Mouse (Mus musculus) heart, embryonic 13.5 days (tissue): ENCODE data around the gene Tmem217. TPM values are rescaled to one million over a fixed set of nuclear protein-coding genes. Genes with fewer than 3 reads are reported as not detected.
A peak's percentile ranks its signal among the peaks of the same experiment; 100 is the strongest.
"Not testable (repeated sequence)": the region's sequence is repeated elsewhere in the genome, so short reads cannot be mapped to it uniquely, and the experiment has no call there.

Experiments
- ATAC-seq: fragments of 200-750 bp; cut with Nextera tagmentation; 2 replicates; pipeline ENCODE4 v1.8.0; 2017; ENCODE audit warnings: moderate TSS enrichment; ENCODE audit not compliant: insufficient number of reproducible peaks, low FRiP score, low TSS enrichment; ENCODE audit errors: extremely low read depth
- H3K27ac ChIP-seq: fragments of 300-500 bp; sonication (generic); replicated peaks from 2 replicates; pipeline ENCODE4 v1.5.1; 2015; ENCODE audit warnings: moderate library complexity, mild to moderate bottlenecking, inconsistent platforms
- H3K27me3 ChIP-seq: fragments of 300-500 bp; sonication (generic); replicated peaks from 2 replicates; pipeline ENCODE4 v1.6.1; 2015; ENCODE audit warnings: mild to moderate bottlenecking, inconsistent platforms
- H3K36me3 ChIP-seq: fragments of 300-500 bp; sonication (generic); 2 replicates; pipeline ENCODE4 v1.6.1; 2015; ENCODE audit warnings: mild to moderate bottlenecking, inconsistent platforms
- H3K4me1 ChIP-seq: fragments of 300-500 bp; sonication (generic); 2 replicates; pipeline ENCODE4 v1.6.1; 2015; ENCODE audit warnings: inconsistent platforms
- H3K4me2 ChIP-seq: fragments of 300-500 bp; sonication (generic); 2 replicates; pipeline ENCODE4 v1.6.1; 2015; ENCODE audit warnings: inconsistent platforms, mild to moderate bottlenecking, moderate library complexity
- H3K4me3 ChIP-seq: fragments of 300-500 bp; sonication (generic); 2 replicates; pipeline ENCODE4 v1.5.1; 2015; ENCODE audit warnings: moderate library complexity, mild to moderate bottlenecking, inconsistent platforms
- H3K9ac ChIP-seq: fragments of 300-500 bp; sonication (generic); 2 replicates; pipeline ENCODE4 v1.6.1; 2015; ENCODE audit warnings: inconsistent platforms, mild to moderate bottlenecking, moderate library complexity
- H3K9me3 ChIP-seq: fragments of 300-500 bp; sonication (generic); 2 replicates; pipeline ENCODE4 v1.6.1; 2016; ENCODE audit warnings: inconsistent platforms
- WGBS: fragments of 180-500 bp; shearing (Covaris S2); methylation state at CpG from one replicate; pipeline ENCODE4 v1.1.7; 2015; ENCODE audit warnings: mixed read lengths; 5-methylcytosine and 5-hydroxymethylcytosine counted together
- polyA plus RNA-seq: library from polyadenylated mRNA; unstranded; fragments of >200 nt; fragmentation: Nextera tagmentation; extraction: Ambion mirVana; gene quantifications from 2 replicates; pipeline ENCODE4 v1.2.1, GENCODE M21; 2015

The Tmem217 gene
- polyA plus RNA-seq, 1 experiment from 2014 or later, result 0.59 TPM

- WGBS, result 78% methylated on average over 8 of the region's 8 CpGs
- H3K4me2 ChIP-seq, result no peak overlapping the region
- no peak overlapping the region for H3K27ac ChIP-seq
- peaks cover 10% of the 10 kb centered on the region for H3K9me3 ChIP-seq
- no peak overlapping the region for H3K4me3 ChIP-seq
- no peaks in the 10 kb centered on the region for H3K36me3 ChIP-seq
- H3K27me3 ChIP-seq, result no peaks in the 10 kb centered on the region
- no peak overlapping the region for H3K9ac ChIP-seq
- no peak for ATAC-seq
- H3K4me1 ChIP-seq, result peaks cover 9% of the 10 kb centered on the region
These were observed 23.5 kb downstream of the Tmem217 start for GRCm38 (mm10) chr17:29528568-29529187.

- Histone ChIP-seq H3K27me3 (no peaks in the 10 kb centered on the region), H3K36me3 (no peaks in the 10 kb centered on the region), H3K4me3 (no peak overlapping the region), H3K9me3 (peaks cover 10% of the 10 kb centered on the region), H3K9ac (no peak overlapping the region), H3K4me1 (no peaks in the 10 kb centered on the region), H3K4me2 (no peak overlapping the region), H3K27ac (no peak overlapping the region)
- WGBS, result 66% methylated on average over 2 of the region's 2 CpGs
- ATAC-seq, result no peak
These were observed 26.6 kb downstream of the Tmem217 start for GRCm38 (mm10) chr17:29525613-29526012.

- Histone ChIP-seq H3K4me2 (no peak overlapping the region), H3K27ac (no peak overlapping the region), H3K4me1 (no peaks in the 10 kb centered on the region), H3K27me3 (no peaks in the 10 kb centered on the region), H3K9ac (no peak overlapping the region), H3K9me3 (no peaks in the 10 kb centered on the region), H3K36me3 (no peaks in the 10 kb centered on the region), H3K4me3 (no peak overlapping the region)
- no peak for ATAC-seq
- 66% methylated on average over 8 of the region's 8 CpGs for WGBS
These were observed 32.5 kb downstream of the Tmem217 start for GRCm38 (mm10) chr17:29519731-29520130.

- H3K4me1 ChIP-seq, H3K27me3 ChIP-seq, H3K4me2 ChIP-seq, ATAC-seq, H3K27ac ChIP-seq, H3K36me3 ChIP-seq, H3K9ac ChIP-seq, H3K9me3 ChIP-seq, H3K4me3 ChIP-seq: not testable (repeated sequence)
- 83% methylated on average over 5 of the region's 5 CpGs for WGBS
These were observed 33.5 kb downstream of the Tmem217 start for GRCm38 (mm10) chr17:29518665-29519064.

GRCm38 (mm10) chr17:29514435-29514834 is 37.8 kb downstream of the Tmem217 start:
- Histone ChIP-seq H3K36me3 (no peaks in the 10 kb centered on the region), H3K27me3 (no peaks in the 10 kb centered on the region), H3K4me1 (0 out of 2 replicates have a peak, but pooled peaks cover 6% of the 10 kb centered on the region), H3K4me3 (no peak overlapping the region), H3K4me2 (no peak overlapping the region), H3K27ac (no peak overlapping the region), H3K9me3 (no peaks in the 10 kb centered on the region), H3K9ac (no peak overlapping the region)
- WGBS, result 2% methylated on average over 11 of the region's 11 CpGs
- no peak for ATAC-seq

DNA sequence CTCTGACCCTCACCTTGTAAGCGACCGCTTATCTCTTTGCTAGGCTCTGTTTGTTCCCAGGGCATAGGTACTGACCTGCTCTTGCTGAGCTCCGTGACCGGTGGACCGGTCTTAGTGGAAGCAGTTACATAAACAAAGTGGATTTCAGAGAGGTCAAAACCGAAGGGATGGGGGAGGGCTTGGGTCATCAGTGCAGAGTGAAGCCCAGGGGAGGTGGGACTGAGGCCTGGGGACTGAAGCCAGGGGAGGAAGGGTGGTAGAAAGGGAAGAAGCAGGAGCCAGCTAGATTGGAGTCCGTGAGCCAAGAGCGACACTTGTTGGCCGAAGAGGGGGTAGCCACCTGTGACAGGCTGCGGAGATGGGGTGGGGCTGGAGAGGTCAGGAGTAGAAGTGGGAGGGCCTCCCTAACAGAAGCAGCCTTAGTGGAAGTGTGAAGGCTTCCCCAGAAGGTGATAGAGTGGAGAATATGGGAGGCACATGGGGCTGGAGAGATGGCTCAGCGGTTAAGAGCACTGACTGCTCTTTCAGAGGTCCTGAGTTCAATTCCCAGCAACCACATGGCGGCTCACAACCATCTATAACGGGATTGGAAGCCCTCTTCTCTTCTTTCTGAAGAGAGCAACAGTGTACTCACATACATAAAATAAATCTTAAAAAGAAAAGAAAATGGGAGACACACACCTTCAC is 39.0 kb downstream of the Tmem217 start:
- 0 out of 2 replicates have a peak, but pooled peaks have one; percentile 17 for ATAC-seq
- Histone ChIP-seq H3K9ac (peak overlapping the region; percentile 50; the same call in 1 of the 2 replicates), H3K4me1 (peaks cover 6% of the 10 kb centered on the region; the same call in 1 of the 2 replicates), H3K9me3 (no peaks in the 10 kb centered on the region), H3K36me3 (no peaks in the 10 kb centered on the region), H3K4me3 (no peak overlapping the region), H3K4me2 (peak overlapping the region; percentile 7; the same call in 1 of the 2 replicates), H3K27ac (no peak overlapping the region), H3K27me3 (no peaks in the 10 kb centered on the region)
- WGBS, result 28% methylated on average over 13 of the region's 13 CpGs

GRCm38 (mm10) chr17:29510691-29511090 is 41.5 kb downstream of the Tmem217 start:
- H3K9me3 ChIP-seq, result no peaks in the 10 kb centered on the region
- ATAC-seq, result no peak
- H3K4me3 ChIP-seq, result no peak overlapping the region
- H3K27ac ChIP-seq, result no peak overlapping the region
- 63% methylated on average over 8 of the region's 8 CpGs for WGBS
- H3K9ac ChIP-seq, result no peak overlapping the region
- no peak overlapping the region for H3K4me2 ChIP-seq
- peaks cover 6% of the 10 kb centered on the region; the same call in 1 of the 2 replicates for H3K4me1 ChIP-seq
- H3K36me3 ChIP-seq, result no peaks in the 10 kb centered on the region
- H3K27me3 ChIP-seq, result no peaks in the 10 kb centered on the region

DNA sequence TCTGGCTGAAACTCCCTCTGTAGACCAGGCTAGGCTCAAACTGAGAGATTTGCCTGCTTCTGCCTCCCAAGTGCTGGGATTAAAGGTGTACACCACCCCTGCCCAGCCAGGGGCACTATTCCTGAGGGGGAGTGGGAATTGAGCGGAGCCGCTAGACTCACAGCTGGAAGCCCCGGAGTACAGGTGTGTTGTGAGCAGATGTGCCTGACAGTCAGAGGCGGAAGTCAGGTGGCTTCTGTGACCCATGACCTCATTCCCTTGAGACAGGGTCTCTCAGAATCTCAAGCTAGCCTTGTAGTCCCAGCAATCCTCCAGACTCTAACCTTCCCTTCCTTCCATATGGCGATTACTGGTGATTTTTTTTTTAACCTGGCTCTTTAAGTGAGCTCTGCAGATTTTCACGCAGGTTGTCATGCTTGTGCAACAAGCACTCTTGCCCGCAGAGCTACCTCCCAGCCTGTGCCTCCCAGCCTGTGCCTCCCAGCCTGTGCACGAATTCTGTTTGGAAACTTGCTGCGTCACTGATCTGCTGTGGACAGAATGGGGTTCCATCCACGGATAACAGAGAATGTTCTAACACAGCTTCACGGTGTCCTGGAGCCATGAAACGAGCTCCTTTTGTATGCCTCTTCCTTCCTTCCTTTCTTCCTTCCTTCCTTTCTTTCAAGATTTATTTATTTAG is 43.1 kb downstream of the Tmem217 start:
- no peak overlapping the region for H3K4me2 ChIP-seq
- H3K27me3 ChIP-seq, result no peaks in the 10 kb centered on the region
- H3K4me3 ChIP-seq, result no peak overlapping the region
- 60% methylated on average over 12 of the region's 12 CpGs for WGBS
- H3K27ac ChIP-seq, result no peak overlapping the region
- peaks cover under 1% of the 10 kb centered on the region; the same call in 1 of the 2 replicates for H3K9me3 ChIP-seq
- no peak for ATAC-seq
- H3K36me3 ChIP-seq, result no peaks in the 10 kb centered on the region
- 0 out of 2 replicates have a peak overlapping the region, but pooled peaks have one; percentile 16 for H3K9ac ChIP-seq
- peaks cover 3% of the 10 kb centered on the region; the same call in 1 of the 2 replicates for H3K4me1 ChIP-seq

GRCm38 (mm10) chr17:29503700-29504099 is 48.5 kb downstream of the Tmem217 start:
- Histone ChIP-seq H3K27ac (no peak overlapping the region), H3K4me1 (peaks cover 14% of the 10 kb centered on the region), H3K4me2 (peak overlapping the region; percentile 66), H3K9ac (no peak overlapping the region), H3K4me3 (no peak overlapping the region), H3K27me3 (no peaks in the 10 kb centered on the region), H3K36me3 (no peaks in the 10 kb centered on the region), H3K9me3 (peaks cover 5% of the 10 kb centered on the region)
- 72% methylated on average over 5 of the region's 5 CpGs for WGBS
- ATAC-seq, result no peak

GRCm38 (mm10) chr17:29502669-29503665 is 49.2 kb downstream of the Tmem217 start:
- peak overlapping the region; percentile 6; the same call in 1 of the 2 replicates for H3K27ac ChIP-seq
- 11% methylated on average over 32 of the region's 32 CpGs for WGBS
- peak overlapping the region; percentile 58 for H3K9ac ChIP-seq

More at GRCm38 (mm10) chr17:29502669-29503665, 49.2 kb downstream of the Tmem217 start:
- Histone ChIP-seq H3K27me3 (no peaks in the 10 kb centered on the region), H3K4me3 (peak overlapping the region; percentile 31), H3K4me1 (peaks cover 19% of the 10 kb centered on the region), H3K9me3 (peaks cover 5% of the 10 kb centered on the region), H3K4me2 (peak overlapping the region; percentile 66), H3K36me3 (no peaks in the 10 kb centered on the region)
- no peak for ATAC-seq
